Mouse (Mus musculus): ENCODE measurements at regions not wholly inside any gene's neighbourhood (a gene's known extent, or its start where the extent isn't known, plus 50 kb on each side); places are given as distances from the start of the nearest gene placed in this dataset.
A peak's percentile ranks its signal among the peaks of the same experiment; 100 is the strongest.

DNA sequence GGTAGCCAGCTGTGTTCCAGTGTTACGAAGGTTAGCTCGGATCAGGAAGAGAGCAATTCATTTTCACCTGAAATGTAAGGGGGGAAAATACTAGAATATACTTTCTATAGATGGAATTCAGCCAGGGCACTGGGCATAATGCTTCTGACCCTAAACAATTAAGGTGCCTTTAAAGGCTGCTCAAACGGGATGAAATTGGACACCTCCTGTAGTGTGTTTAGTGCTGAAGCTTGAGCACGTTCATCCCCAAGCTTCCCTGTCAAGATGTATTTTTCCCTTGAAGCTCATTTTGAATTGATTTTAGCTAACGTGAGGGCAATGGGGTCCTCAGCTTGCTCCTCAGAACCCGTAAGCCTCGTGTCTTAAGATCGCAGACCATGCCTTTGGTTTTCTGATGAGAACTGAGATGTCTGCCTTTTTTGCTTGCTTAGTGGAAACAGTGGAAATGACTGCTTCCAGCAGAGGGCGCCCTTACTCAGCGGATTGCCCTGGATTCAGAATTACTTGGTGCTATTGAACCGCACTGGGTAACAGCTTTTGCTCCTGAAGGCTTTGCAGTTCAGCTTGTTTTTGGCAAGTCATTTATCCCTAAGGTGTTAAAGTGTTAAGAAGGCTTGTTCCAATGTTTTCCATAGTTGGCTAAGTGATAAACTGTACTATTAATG lies 74.6 kb upstream of the Fermt1 start:
- no peaks in the 10 kb centered on the region for H3K36me3 ChIP-seq (ENCODE audit: poor library complexity, severe bottlenecking)
- no peak overlapping the region for H3K27ac ChIP-seq
- peak; percentile 93 for ATAC-seq
- H3K27me3 ChIP-seq: no peaks in the 10 kb centered on the region
- no peak overlapping the region for H3K4me3 ChIP-seq
- peak overlapping the region; percentile 36 for H3K4me2 ChIP-seq
- 17% methylated on average over 11 of the region's 11 CpGs for WGBS
- H3K9me3 ChIP-seq (replicated peaks): no peaks in the 10 kb centered on the region
- H3K9ac ChIP-seq: no peak overlapping the region
- no peaks in the 10 kb centered on the region for H3K4me1 ChIP-seq

DNA sequence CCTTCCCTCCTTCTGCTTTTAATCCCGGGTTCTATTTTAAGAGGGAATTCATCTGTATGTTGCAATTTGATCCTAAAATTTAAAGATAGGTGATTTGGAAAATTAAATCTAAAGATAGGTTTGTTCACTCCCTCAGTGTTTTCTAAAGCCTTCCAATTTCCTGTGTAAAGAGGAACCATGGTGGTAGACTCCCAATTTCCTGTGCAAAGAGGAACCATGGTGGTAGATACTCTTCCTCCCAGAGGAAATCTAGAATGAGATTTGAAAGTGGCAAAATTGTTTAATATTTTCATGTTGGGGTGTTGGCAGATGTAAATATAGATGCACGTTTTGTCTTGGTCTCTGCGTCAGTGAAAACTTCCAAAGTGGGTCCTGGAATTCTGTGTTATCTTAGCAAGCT lies 75.5 kb upstream of the Fermt1 start:
- Histone ChIP-seq H3K27ac (no peak overlapping the region), H3K4me1 (no peaks in the 10 kb centered on the region), H3K27me3 (no peaks in the 10 kb centered on the region), H3K4me3 (no peak overlapping the region), H3K4me2 (no peak overlapping the region), H3K36me3 (ENCODE audit: poor library complexity, severe bottlenecking) (no peaks in the 10 kb centered on the region), H3K9me3 (replicated peaks) (no peaks in the 10 kb centered on the region), H3K9ac (no peak overlapping the region)
- ATAC-seq: no peak
- WGBS: 94% methylated on average over 3 of the region's 3 CpGs

DNA sequence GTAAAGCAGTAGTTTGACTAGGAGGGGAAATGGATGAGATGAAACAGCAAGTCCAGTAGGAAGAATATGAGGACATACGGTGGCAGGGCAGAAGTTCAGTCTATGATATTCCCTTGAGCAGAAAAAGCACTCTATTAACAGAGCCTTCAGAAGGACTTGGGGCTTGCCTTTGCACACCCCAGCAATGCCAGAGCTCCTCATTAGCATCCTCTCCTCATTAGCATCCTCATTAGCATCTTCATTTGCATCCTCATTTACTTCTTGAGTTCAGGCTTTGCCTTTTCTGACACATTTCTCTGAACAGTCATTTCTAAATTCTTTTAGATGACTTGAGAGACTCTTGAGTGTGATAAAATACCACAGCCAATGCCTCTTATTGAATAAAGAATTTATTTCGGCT lies 81.3 kb upstream of the Fermt1 start:
- no peaks in the 10 kb centered on the region for H3K9me3 ChIP-seq (replicated peaks)
- no peak overlapping the region for H3K4me3 ChIP-seq
- H3K36me3 ChIP-seq (ENCODE audit: poor library complexity, severe bottlenecking): no peaks in the 10 kb centered on the region
- H3K27me3 ChIP-seq: no peaks in the 10 kb centered on the region
- H3K9ac ChIP-seq: no peak overlapping the region
- no peak overlapping the region for H3K27ac ChIP-seq
- no peak overlapping the region for H3K4me2 ChIP-seq
- H3K4me1 ChIP-seq: peaks cover 6% of the 10 kb centered on the region
- WGBS: 64% methylated on average over 2 of the region's 2 CpGs
- ATAC-seq: peak; percentile 75; the same call in 1 of the 2 replicates

DNA sequence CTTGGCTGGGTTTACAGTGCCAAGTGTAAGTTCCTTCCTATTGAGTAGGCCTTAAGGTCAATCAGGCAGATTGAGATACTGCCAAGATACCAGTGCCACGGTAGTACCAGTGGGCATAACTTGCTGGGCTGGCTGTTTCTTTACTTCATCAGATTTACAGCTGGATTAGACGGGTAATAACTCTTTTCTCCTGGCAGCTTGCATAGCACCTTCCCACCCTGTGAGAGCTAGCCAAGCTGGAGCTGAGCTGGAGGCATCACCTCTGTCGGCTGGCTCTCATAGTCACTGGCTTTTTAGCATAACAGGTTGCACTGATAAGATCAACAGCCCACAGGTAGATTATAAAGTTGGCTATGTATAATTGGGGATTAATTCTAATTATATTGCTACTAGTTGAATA lies 89.7 kb upstream of the Fermt1 start:
- WGBS: 80% methylated on average over 3 of the region's 3 CpGs
- H3K4me3 ChIP-seq: no peak overlapping the region
- no peak overlapping the region for H3K9ac ChIP-seq
- ATAC-seq: no peak
- H3K27ac ChIP-seq: no peak overlapping the region
- no peak overlapping the region for H3K4me2 ChIP-seq
- no peaks in the 10 kb centered on the region for H3K4me1 ChIP-seq
- H3K36me3 ChIP-seq (ENCODE audit: poor library complexity, severe bottlenecking): no peaks in the 10 kb centered on the region
- H3K9me3 ChIP-seq (replicated peaks): no peaks in the 10 kb centered on the region
- no peaks in the 10 kb centered on the region for H3K27me3 ChIP-seq

- H3K9me3 ChIP-seq (replicated peaks): no peaks in the 10 kb centered on the region
- no peaks in the 10 kb centered on the region for H3K4me1 ChIP-seq
- 93% methylated on average over 1 of the region's 1 CpGs for WGBS
- no peak overlapping the region for H3K4me3 ChIP-seq
- no peaks in the 10 kb centered on the region for H3K36me3 ChIP-seq (ENCODE audit: poor library complexity, severe bottlenecking)
- no peak overlapping the region for H3K9ac ChIP-seq
- H3K27ac ChIP-seq: no peak overlapping the region
- ATAC-seq: no peak
- no peak overlapping the region for H3K4me2 ChIP-seq
- no peaks in the 10 kb centered on the region for H3K27me3 ChIP-seq
Observed at GRCm38 (mm10) chr2:133040708-133041107, 95.0 kb upstream of the Fermt1 start.

GRCm38 (mm10) chr2:133077698-133078356 lies 132.1 kb upstream of the Fermt1 start:
- WGBS: 72% methylated on average over 11 of the region's 11 CpGs
- ATAC-seq: peak; percentile 72
- Histone ChIP-seq H3K4me2 (no peak overlapping the region), H3K27ac (no peak overlapping the region), H3K9me3 (replicated peaks) (no peaks in the 10 kb centered on the region), H3K4me1 (no peaks in the 10 kb centered on the region), H3K27me3 (no peaks in the 10 kb centered on the region), H3K4me3 (no peak overlapping the region), H3K36me3 (ENCODE audit: poor library complexity, severe bottlenecking) (no peaks in the 10 kb centered on the region), H3K9ac (no peak overlapping the region)

GRCm38 (mm10) chr2:133090976-133091375 lies 145.3 kb upstream of the Fermt1 start:
- Histone ChIP-seq H3K9ac (no peak overlapping the region), H3K9me3 (replicated peaks) (no peaks in the 10 kb centered on the region), H3K36me3 (ENCODE audit: poor library complexity, severe bottlenecking) (no peaks in the 10 kb centered on the region), H3K4me1 (no peaks in the 10 kb centered on the region), H3K4me2 (no peak overlapping the region), H3K27ac (no peak overlapping the region), H3K27me3 (no peaks in the 10 kb centered on the region), H3K4me3 (no peak overlapping the region)
- 92% methylated on average over 7 of the region's 7 CpGs for WGBS
- no peak for ATAC-seq

- peak; percentile 67 for ATAC-seq
- WGBS: 31% methylated on average over 10 of the region's 10 CpGs
Observed at GRCm38 (mm10) chr2:133113642-133114041, 167.9 kb upstream of the Fermt1 start.

GRCm38 (mm10) chr2:133118651-133119050 lies 172.9 kb upstream of the Fermt1 start:
- 93% methylated on average over 14 of the region's 14 CpGs for WGBS
- Histone ChIP-seq H3K27ac (no peak overlapping the region), H3K27me3 (no peaks in the 10 kb centered on the region), H3K4me3 (no peak overlapping the region), H3K4me2 (no peak overlapping the region), H3K36me3 (ENCODE audit: poor library complexity, severe bottlenecking) (no peaks in the 10 kb centered on the region), H3K9ac (no peak overlapping the region), H3K4me1 (no peaks in the 10 kb centered on the region), H3K9me3 (replicated peaks) (no peaks in the 10 kb centered on the region)
- ATAC-seq: no peak

More at GRCm38 (mm10) chr2:133113642-133114041, 167.9 kb upstream of the Fermt1 start:
- H3K4me3 ChIP-seq: no peak overlapping the region
- no peak overlapping the region for H3K9ac ChIP-seq
- H3K9me3 ChIP-seq (replicated peaks): no peaks in the 10 kb centered on the region
- no peak overlapping the region for H3K27ac ChIP-seq
- H3K4me1 ChIP-seq: no peaks in the 10 kb centered on the region
- H3K27me3 ChIP-seq: no peaks in the 10 kb centered on the region
- no peaks in the 10 kb centered on the region for H3K36me3 ChIP-seq (ENCODE audit: poor library complexity, severe bottlenecking)
- H3K4me2 ChIP-seq: no peak overlapping the region

DNA sequence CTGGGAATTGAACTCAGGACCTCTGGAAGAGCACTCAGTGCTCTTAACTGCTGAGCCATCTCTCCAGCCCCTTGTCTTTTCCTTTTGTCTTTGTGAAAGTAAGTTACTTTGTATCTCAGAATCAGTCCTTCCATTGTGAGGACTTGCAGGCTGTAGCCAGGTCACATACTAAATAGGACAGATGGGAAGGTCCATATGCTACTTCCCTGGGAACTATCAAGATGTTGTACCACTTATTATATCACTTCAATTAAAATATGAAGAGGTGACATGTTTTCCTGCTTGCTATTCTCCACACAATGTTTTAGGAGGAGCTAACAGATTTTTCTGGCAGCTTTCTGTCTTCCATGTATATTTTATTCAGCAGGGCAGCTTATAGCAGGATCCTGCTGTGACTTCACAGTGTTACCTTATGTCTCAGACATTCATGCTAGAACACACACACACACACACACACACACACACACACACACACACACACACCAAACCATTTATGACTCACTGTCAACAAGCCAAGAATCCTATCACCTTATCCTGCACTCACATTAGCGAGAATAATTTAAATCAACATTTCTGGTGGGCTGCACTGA lies 179.6 kb upstream of the Fermt1 start:
- no peaks in the 10 kb centered on the region for H3K4me1 ChIP-seq
- H3K27ac ChIP-seq: no peak overlapping the region; the same call in 1 of the 2 replicates
- no peak overlapping the region for H3K9ac ChIP-seq
- H3K4me3 ChIP-seq: no peak overlapping the region
- 82% methylated on average over 1 of the region's 1 CpGs for WGBS
- peak; percentile 62 for ATAC-seq
- no peaks in the 10 kb centered on the region for H3K27me3 ChIP-seq
- no peaks in the 10 kb centered on the region for H3K9me3 ChIP-seq (replicated peaks)
- H3K36me3 ChIP-seq (ENCODE audit: poor library complexity, severe bottlenecking): no peaks in the 10 kb centered on the region
- no peak overlapping the region for H3K4me2 ChIP-seq

GRCm38 (mm10) chr2:133134878-133135277 lies 189.2 kb upstream of the Fermt1 start:
- H3K9me3 ChIP-seq (replicated peaks): no peaks in the 10 kb centered on the region

GRCm38 (mm10) chr2:133138877-133139276 lies 193.2 kb upstream of the Fermt1 start:
- Histone ChIP-seq H3K27me3 (no peaks in the 10 kb centered on the region), H3K27ac (no peak overlapping the region), H3K4me1 (no peaks in the 10 kb centered on the region), H3K36me3 (ENCODE audit: poor library complexity, severe bottlenecking) (no peaks in the 10 kb centered on the region), H3K9ac (no peak overlapping the region), H3K9me3 (replicated peaks) (no peaks in the 10 kb centered on the region), H3K4me2 (no peak overlapping the region), H3K4me3 (no peak overlapping the region)
- WGBS: 88% methylated on average over 4 of the region's 4 CpGs
- ATAC-seq: no peak

More at GRCm38 (mm10) chr2:133134878-133135277, 189.2 kb upstream of the Fermt1 start:
- Histone ChIP-seq H3K4me3 (no peak overlapping the region), H3K4me2 (no peak overlapping the region), H3K27ac (no peak overlapping the region), H3K4me1 (no peaks in the 10 kb centered on the region), H3K27me3 (no peaks in the 10 kb centered on the region), H3K36me3 (ENCODE audit: poor library complexity, severe bottlenecking) (no peaks in the 10 kb centered on the region), H3K9ac (no peak overlapping the region)
- ATAC-seq: no peak
- WGBS: 68% methylated on average over 3 of the region's 3 CpGs
